Mouse (Mus musculus): ENCODE measurements around the gene Dyrk1a.

Dyrk1a gene

DNA sequence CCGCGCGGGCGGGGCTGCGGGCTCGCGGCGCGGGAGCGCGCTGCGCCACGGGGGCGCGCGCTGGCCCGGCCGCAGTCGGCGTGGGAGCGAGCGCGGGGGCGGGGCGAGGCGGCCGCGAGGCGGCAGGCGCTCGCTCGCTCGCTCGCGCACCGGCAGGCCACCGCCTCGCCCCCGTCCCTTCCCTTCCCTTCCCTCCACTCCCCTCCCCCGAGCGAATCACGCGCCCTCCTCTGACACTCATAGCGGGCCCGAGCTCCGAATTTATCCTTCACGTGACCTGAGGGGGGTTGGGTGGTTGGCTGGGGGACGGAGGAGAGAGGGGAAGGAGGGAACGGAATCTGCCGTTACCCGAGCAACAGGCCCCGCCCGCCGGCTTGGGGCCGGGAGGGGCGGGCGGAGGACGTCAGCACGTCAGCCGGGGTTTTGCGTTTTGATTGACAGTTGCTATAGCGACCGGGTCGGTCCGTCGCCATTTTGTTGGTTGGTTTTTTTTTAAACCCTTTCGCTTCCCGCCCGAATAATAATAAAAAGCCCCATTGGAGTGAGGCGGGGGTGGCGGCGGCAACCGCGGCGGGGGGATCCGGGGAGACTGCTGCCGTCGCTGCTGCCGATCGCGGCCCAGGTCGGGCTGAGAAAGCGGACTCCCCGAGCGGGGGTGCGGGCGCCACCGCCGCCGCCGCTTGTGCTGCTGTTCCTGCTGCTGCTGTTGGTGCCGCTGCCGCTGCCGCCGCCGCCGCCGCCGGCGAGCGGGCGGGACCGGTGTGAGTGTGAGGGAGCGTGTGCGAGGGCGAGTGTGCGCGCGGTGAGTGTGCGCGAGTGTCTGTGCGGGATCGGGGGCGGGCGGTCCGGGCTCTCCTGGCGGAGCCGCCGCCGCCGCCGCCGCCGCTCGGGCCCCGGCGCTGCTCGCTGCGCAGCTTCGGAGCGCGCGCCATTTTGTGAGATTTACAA, at the start of gene Dyrk1a:
Gene Dyrk1a (plus strand): TSS at position 782 of the 948 bp plus-strand sequence.
- peak; percentile 99 for DNase-seq (ENCODE audit: low spot score)

GRCm38 (mm10) chr16:94523594-94524377, 46.0 kb upstream of the Dyrk1a start:
- DNase-seq (ENCODE audit: low spot score), result no peak

- no peak for DNase-seq (ENCODE audit: low spot score)
Observed at GRCm38 (mm10) chr16:94524691-94525090, 45.1 kb upstream of the Dyrk1a start.

DNA sequence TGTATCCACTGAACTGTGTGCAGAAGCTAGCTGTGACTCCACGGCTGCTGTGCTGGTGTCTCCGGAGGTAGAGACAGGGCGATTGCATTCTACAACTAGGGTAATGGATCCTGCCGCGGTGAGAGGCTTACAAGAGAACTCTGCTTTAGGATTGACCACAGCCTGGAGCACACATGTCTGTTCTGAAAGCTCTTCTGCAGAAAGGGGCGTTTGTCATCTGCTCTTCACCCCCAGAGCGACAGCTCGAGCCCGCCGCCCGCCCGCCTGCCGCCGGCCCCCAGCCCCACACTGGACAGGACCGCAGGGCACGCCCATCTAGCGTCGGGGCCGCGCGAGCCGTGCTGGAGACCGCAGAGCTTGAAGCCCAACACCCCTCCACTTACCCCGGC, 43.9 kb upstream of the Dyrk1a start:
- DNase-seq (ENCODE audit: low spot score), result no peak

GRCm38 (mm10) chr16:94526344-94527151, 43.3 kb upstream of the Dyrk1a start, which contains the start of gene Vps26c:
Vps26c (minus strand) TSS chr16:94526830.
- peak; percentile 97 for DNase-seq (ENCODE audit: low spot score)

DNA sequence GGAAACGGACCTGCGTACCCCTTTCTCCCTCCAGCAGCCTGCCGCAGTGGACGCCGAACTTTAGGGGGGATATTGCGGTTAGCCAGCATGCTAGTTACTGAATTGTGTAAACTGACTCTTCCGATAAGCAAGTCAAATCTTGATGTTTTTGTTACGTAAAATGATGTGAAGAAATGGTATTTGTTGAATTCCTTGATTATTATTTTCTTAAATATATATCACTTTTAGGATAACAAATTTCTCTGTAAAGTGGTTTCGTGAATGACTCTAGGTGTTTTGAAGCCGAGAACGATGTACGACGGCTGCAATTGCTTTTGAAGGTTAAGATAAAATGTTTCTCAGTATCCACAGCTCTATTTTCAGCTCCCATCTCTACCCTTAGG, 42.7 kb upstream of the Dyrk1a start:
- no peak for DNase-seq (ENCODE audit: low spot score)

GRCm38 (mm10) chr16:94527546-94527945, 42.3 kb upstream of the Dyrk1a start:
- DNase-seq (ENCODE audit: low spot score), result no peak

DNA sequence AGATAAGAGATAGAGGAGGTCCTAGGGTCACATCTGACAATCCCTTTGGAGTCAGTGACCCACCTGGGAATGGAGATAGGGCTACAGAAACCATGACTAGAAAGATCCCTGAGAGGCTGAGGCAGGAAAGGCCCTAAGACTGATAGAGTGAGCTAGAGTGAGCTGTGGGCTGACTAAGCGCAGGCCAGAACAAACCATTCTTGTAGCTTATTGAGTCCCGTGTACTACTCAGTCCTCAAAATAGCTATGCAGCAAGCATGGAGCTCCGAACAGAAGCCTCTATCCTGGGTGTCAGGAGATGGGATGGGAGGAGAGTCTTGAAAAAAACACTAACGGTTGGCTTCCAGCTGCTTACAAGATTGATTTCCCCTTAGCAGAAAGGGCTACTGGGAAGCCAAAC, 38.5 kb upstream of the Dyrk1a start:
- no peak for DNase-seq (ENCODE audit: low spot score)

GRCm38 (mm10) chr16:94533679-94534078, 36.1 kb upstream of the Dyrk1a start:
- DNase-seq (ENCODE audit: low spot score), result no peak

DNA sequence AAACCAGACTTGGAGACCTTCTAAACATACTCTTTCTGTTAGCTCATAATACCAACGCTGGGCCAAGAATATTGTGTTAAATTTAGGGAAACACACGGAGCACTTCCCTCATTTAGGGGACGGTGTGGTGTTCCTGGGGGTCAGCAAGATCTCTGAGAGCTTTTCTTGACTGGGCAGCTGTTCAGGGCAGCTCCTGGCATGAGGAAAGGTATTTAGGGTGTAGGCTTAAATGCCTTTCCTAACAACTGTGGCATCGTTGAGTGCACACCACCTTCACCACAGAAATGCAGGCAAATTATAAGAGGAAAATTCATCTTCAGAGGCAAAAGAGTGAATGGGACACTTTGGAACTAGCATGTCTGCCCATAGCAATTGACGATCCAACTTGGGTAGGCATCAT, 34.1 kb upstream of the Dyrk1a start:
- no peak for DNase-seq (ENCODE audit: low spot score)

- no peak for DNase-seq (ENCODE audit: low spot score)
Observed at GRCm38 (mm10) chr16:94536417-94537158, 33.2 kb upstream of the Dyrk1a start.

GRCm38 (mm10) chr16:94537159-94537527, 32.7 kb upstream of the Dyrk1a start:
- no peak for DNase-seq (ENCODE audit: low spot score)

- DNase-seq (ENCODE audit: low spot score), result no peak
Observed at GRCm38 (mm10) chr16:94540140-94540539, 29.7 kb upstream of the Dyrk1a start.

GRCm38 (mm10) chr16:94542898-94543297, 26.9 kb upstream of the Dyrk1a start:
- DNase-seq (ENCODE audit: low spot score), result no peak

GRCm38 (mm10) chr16:94544540-94545105, 25.2 kb upstream of the Dyrk1a start:
- no peak for DNase-seq (ENCODE audit: low spot score)

DNA sequence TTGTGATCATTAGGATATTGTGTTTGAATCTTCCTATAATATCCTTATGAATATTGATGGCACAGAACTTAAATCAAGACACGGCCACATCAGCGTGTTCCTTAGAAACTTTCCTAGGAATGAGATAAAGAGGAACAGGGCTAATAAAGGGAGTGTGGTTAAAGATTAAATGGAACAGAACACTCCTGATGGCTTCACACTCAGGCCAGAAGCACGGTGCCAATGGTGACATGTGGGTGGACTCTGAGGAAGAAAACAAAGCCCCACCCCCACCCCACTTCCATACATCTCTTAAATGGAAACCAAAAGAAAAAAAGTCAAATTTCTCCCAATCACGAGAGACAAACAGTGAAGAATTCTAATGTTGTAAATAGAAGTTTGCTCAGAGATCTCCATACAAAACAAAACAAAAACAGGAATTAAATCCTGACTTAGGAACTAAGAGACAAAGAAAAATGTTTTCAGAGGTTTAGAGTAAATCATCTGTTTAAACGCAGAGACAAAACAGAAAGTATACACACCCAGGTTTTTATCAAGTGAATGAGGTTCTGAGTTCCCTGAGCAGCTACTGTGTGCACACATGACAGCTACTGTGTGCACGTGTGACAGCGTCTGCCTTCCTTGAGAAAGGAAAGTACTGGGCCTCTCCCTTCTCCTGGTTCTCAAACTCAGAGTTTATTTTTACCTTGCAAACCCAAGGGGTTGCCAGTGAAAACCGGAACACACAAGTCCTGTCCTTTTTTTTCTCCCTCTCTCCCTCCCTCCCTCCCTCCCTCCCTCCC, 23.8 kb upstream of the Dyrk1a start:
- no peak for DNase-seq (ENCODE audit: low spot score)

- no peak for DNase-seq (ENCODE audit: low spot score)
Observed at GRCm38 (mm10) chr16:94549813-94550212, 20.0 kb upstream of the Dyrk1a start.

GRCm38 (mm10) chr16:94551934-94552333, 17.9 kb upstream of the Dyrk1a start:
- no peak for DNase-seq (ENCODE audit: low spot score)

- no peak for DNase-seq (ENCODE audit: low spot score)
Observed at GRCm38 (mm10) chr16:94555346-94555745, 14.5 kb upstream of the Dyrk1a start.

DNA sequence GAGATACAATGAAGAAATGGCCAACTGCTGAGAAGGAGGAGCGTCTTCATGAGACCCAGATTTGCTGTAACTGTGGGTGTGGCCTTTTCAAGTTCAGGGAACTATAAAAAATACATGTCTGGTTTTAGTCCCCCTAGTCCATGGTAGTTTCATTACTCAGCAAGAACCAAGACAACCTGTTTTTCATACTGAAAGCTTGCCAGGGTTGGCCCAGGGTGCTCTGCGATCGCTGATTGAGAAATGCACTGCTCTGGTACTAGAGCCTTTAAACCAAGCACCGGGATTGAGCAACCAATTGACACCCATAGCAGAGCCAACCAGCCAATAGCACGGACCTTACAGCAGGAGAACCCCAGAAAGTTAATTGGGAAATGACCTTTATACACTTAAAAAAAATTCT, 13.6 kb upstream of the Dyrk1a start:
- DNase-seq (ENCODE audit: low spot score), result no peak

Measured in spleen, adult 12 weeks (tissue).